In the genomic region with DNA sequence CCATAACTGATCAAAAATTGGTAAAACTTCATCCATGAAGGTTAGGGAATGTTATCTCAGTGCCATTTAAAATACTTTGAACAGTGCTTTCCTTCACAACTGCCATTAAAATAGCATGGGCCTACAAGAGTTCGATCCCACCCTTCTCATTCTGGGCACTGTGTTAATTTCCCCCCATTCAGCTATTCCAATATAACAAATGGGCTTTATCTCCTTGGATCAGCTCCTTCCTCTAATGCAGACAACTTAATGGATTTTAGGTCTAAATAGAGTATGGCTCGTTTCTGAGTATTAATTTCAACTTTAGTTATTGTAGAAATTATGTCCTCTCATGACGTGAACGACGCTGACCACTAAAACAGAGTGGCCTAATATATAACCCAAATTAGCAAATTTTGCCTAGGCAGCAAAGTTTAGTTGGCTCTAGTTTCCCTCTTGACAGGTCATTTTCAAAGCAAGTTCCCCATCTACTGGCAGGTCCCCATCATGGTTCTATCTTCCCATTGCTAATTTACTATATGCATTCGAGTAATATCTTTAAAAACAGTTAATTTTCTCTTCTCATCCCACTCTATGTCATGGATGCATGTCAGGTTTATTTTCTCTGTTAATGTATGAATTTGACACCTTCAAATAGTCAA, we compare ENCODE assay signal across 9 mouse cellular contexts.
A peak's percentile ranks its signal among the peaks of the same experiment; 100 is the strongest.
DNase-seq lines count a peak whose midpoint lies in the region; ATAC-seq and TF ChIP-seq lines count a peak whose summit lies in the region.
"Had no signal": no experiment of that assay in that cellular context is flagged by ENCODE, and none has a peak within 500 bp of the region (broad histone marks: within the 10 kb centered on the region; RNA-seq: fewer than 3 reads in every experiment).

No protein-coding gene starts in this region.

- TF ChIP-seq CTCF in MEL (IDR thresholded peaks at IDR 0.05 in 2 of 3, conservative IDR thresholded peaks at IDR 0.05 in 1 of 3; ENCODE audit: control insufficient read depth in 1 of 3, insufficient read depth in 1 of 3, low read depth in 2 of 3, low read length in 3 of 3, poor library complexity in 1 of 3, severe bottlenecking in 1 of 3) = peak in 1 of 3 experiments; percentile 41; a peak in 2 of 6 replicates

- no peaks in the 10 kb centered on the region for H3K36me3 ChIP-seq in MEL (ENCODE audit: control insufficient read depth in 1 of 2, insufficient read depth in 2 of 2, low read length in 2 of 2)
- H3K36me3 ChIP-seq: liver, embryonic 15.5 days had no signal

- no peaks in the 10 kb centered on the region for H3K9me3 ChIP-seq in MEL (replicated peaks; ENCODE audit: insufficient read depth, low read length)
- H3K9me3 ChIP-seq: liver, embryonic 15.5 days had no signal

- peak; percentile 18 for DNase-seq in kidney, postnatal 10 days
- no peak for DNase-seq in kidney, postnatal 25 days
- no peak for DNase-seq in MEL (ENCODE audit: low read depth, low spot score)
- DNase-seq in adrenal gland, postnatal 36 days = peak; percentile 10 to 48
- DNase-seq in spleen, adult 12 weeks (ENCODE audit: low spot score) = no peak
- no peak for DNase-seq in thymus, postnatal 25 days
- DNase-seq in ovary, postnatal 10 days (ENCODE audit: low spot score) = no peak

- TF ChIP-seq EP300 in MEL (IDR thresholded peaks at IDR 0.05; ENCODE audit: low read depth in 1 of 2, low read length in 2 of 2) = no peak

- TF ChIP-seq POLR2A in MEL (IDR thresholded peaks at IDR 0.05; ENCODE audit: control insufficient read depth in 1 of 2, insufficient read depth in 1 of 2, low read depth in 1 of 2, low read length in 2 of 2, poor library complexity in 1 of 2) = no peak

- H3K4me3 ChIP-seq in MEL (ENCODE audit: control insufficient read depth in 1 of 2, insufficient read depth in 1 of 2, low read depth in 2 of 2, low read length in 2 of 2) = no peak overlapping the region
- H3K4me3 ChIP-seq: liver, embryonic 15.5 days had no signal

- H3K27ac ChIP-seq in MEL (ENCODE audit: control insufficient read depth, low read depth, low read length) = no peak overlapping the region
- H3K27ac ChIP-seq: liver, embryonic 15.5 days had no signal

- ATAC-seq in hematopoietic stem cell, adult 5-6 weeks (replicated peaks in 1 of 2; ENCODE audit: insufficient read depth in 1 of 2, low FRiP score in 2 of 2, low TSS enrichment in 1 of 2, low read depth in 1 of 2, poor library complexity in 2 of 2, severe bottlenecking in 2 of 2) = peak; percentile 51 to 59; a peak in 3 of 4 replicates

- no peaks in the 10 kb centered on the region for H3K79me2 ChIP-seq in MEL (ENCODE audit: control insufficient read depth, insufficient read depth, low read length, poor library complexity)

- H3K9ac ChIP-seq in MEL (ENCODE audit: control insufficient read depth, low read depth, low read length, poor library complexity, severe bottlenecking) = no peak overlapping the region
- H3K9ac ChIP-seq: liver, embryonic 15.5 days had no signal

- TF ChIP-seq RAD21 in MEL (IDR thresholded peaks at IDR 0.05; ENCODE audit: low read depth, low read length) = peak; percentile 50

- H3K27me3 ChIP-seq in MEL (ENCODE audit: control insufficient read depth in 1 of 2, insufficient read depth in 2 of 2, low read length in 2 of 2) = no peaks in the 10 kb centered on the region
- H3K27me3 ChIP-seq: liver, embryonic 15.5 days had no signal

- no peaks in the 10 kb centered on the region for H3K4me1 ChIP-seq in MEL (ENCODE audit: control insufficient read depth in 1 of 2, insufficient read depth in 2 of 2, low read length in 2 of 2)
- H3K4me1 ChIP-seq: liver, embryonic 15.5 days had no signal

TF ChIP-seq in MEL, 35 proteins besides CTCF, POLR2A, EP300 and RAD21:
- no peak for TF ChIP-seq MYB (IDR thresholded peaks at IDR 0.05; ENCODE audit: low read depth, low read length)
- TF ChIP-seq SMC3 (IDR thresholded peaks at IDR 0.05; ENCODE audit: low read depth, low read length) = peak; percentile 48
- peak; percentile 35; the same call in 1 of the 2 replicates for TF ChIP-seq ZC3H11A (IDR thresholded peaks at IDR 0.05; ENCODE audit: low read depth, low read length)

Comparison
In these comparisons a context has a peak if more than half of its experiments do, and no peak if none do; other contexts are left out.
1. DNase-seq: peak in kidney, postnatal 10 days (single experiment) and adrenal gland, postnatal 36 days (2 of 2); none in kidney, postnatal 25 days (0 of 2), MEL (single experiment), spleen, adult 12 weeks (single experiment), thymus, postnatal 25 days (single experiment) and ovary, postnatal 10 days (single experiment).